Mouse (Mus musculus): ENCODE results near the gene Gm37240.

- TF ChIP-seq CTCF (IDR thresholded peaks at IDR 0.05; ENCODE audit: borderline replicate concordance, extremely low read depth, insufficient read depth, insufficient read length) (no peak), POLR2A (IDR thresholded peaks at IDR 0.05; ENCODE audit: borderline replicate concordance, extremely low read depth, insufficient read depth, insufficient read length, poor library complexity, severe bottlenecking) (no peak)
Observed at GRCm38 (mm10) chr3:84492657-84493056, 1394.7 kb downstream of the Gm37240 start.
